Mouse (Mus musculus) olfactory bulb, adult 2 months (tissue): ENCODE results near the gene Slc44a4. TPM values are rescaled to one million over a fixed set of nuclear protein-coding genes. Genes with fewer than 3 reads are reported as not detected.

Experiments
- H3K27ac ChIP-seq: fragments of 200-500 bp; 2 replicates; pipeline ENCODE4 v1.5.1; 2012; ENCODE audit warnings: low read depth, low read length; ENCODE audit not compliant: insufficient read depth
- H3K4me1 ChIP-seq: fragments of 200-500 bp; 2 replicates; pipeline ENCODE4 v1.6.1; 2012; ENCODE audit warnings: low read length; ENCODE audit not compliant: control insufficient read depth, insufficient read depth
- H3K4me3 ChIP-seq: fragments of 200-500 bp; 2 replicates; pipeline ENCODE4 v1.5.1; 2012; ENCODE audit warnings: mild to moderate bottlenecking, low read depth, low read length, moderate library complexity; ENCODE audit not compliant: insufficient read depth
- CTCF ChIP-seq: fragments of 200-500 bp; IDR thresholded peaks from 2 replicates; pipeline ENCODE4 v1.5.1; 2012; ENCODE audit warnings: low read depth, mild to moderate bottlenecking, low read length, moderate library complexity; ENCODE audit not compliant: insufficient read depth
- POLR2A ChIP-seq: fragments of 200-500 bp; IDR thresholded peaks from 2 replicates; pipeline ENCODE4 v1.6.1; 2012; ENCODE audit warnings: mild to moderate bottlenecking, low read depth, low read length, moderate library complexity; ENCODE audit not compliant: insufficient read depth
- WGBS: fragments of 180-500 bp; shearing (Covaris S2); methylation state at CpG from one replicate; pipeline ENCODE4 v1.1.7; 2018; 5-methylcytosine and 5-hydroxymethylcytosine counted together
- polyA plus RNA-seq: library from polyadenylated mRNA; stranded (reverse); fragments of >200 nt; gene quantifications from 2 replicates; pipeline ENCODE4 v1.2.4, GENCODE M21; 2012; ENCODE audit warnings: low replicate concordance; ENCODE audit not compliant: missing spikeins, insufficient read depth, insufficient read length

Slc44a4 gene
- not detected in 2 replicates for polyA plus RNA-seq

GRCm38 (mm10) chr17:34913930-34914665 is at the start of gene Slc44a4:
Gene Slc44a4, plus strand, starts transcription at chr17:34914466.
- TF ChIP-seq CTCF (no peak), POLR2A (no peak)
- H3K4me3 ChIP-seq = no peak within 1 kb of the TSS
- WGBS = 48% methylated on average over 18 of the region's 18 CpGs
- H3K27ac ChIP-seq = no peak within 1 kb of the TSS
- H3K4me1 ChIP-seq = 0 out of 2 replicates have a peak, but pooled peaks cover 2% of the 10 kb centered on the region

- WGBS = 67% methylated on average over 7 of the region's 7 CpGs
- Histone ChIP-seq H3K4me1 (no peaks in the 10 kb centered on the region), H3K27ac (no peak overlapping the region), H3K4me3 (no peak overlapping the region)
- no peak for TF ChIP-seq CTCF
- TF ChIP-seq POLR2A = no peak
Measured at GRCm38 (mm10) chr17:34865981-34866380, 48.3 kb upstream of the Slc44a4 start.

DNA sequence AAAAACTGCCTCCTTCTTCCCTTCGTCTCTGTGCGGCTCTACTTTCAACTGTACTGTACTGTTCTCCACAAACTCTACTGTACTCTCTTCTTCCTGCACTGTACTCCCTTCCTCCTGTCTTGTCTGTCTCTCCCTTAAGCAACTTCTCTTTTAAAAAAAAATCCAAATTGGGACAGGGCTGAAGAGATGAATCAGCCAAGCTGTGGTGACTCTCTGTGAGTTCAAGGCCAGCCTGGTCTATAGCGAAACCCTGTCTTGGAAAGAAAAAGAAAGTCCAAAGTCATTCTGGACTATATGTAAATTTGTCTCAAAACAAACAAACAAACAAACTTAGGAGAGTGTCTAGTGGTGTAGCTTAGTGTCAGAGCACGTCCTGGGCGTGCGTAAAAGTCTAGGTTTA is 39.9 kb upstream of the Slc44a4 start:
- no peak overlapping the region for H3K27ac ChIP-seq
- no peaks in the 10 kb centered on the region for H3K4me1 ChIP-seq
- 90% methylated on average over 6 of the region's 6 CpGs for WGBS
- no peak overlapping the region for H3K4me3 ChIP-seq
- no peak for TF ChIP-seq POLR2A
- no peak for TF ChIP-seq CTCF

GRCm38 (mm10) chr17:34879336-34879879 is 34.9 kb upstream of the Slc44a4 start, which contains the start of gene Zbtb12:
Gene Zbtb12, plus strand, starts transcription at chr17:34879483.
- no peak within 1 kb of the TSS for H3K4me3 ChIP-seq
- H3K4me1 ChIP-seq = no peaks in the 10 kb centered on the region
- H3K27ac ChIP-seq = no peak within 1 kb of the TSS
- TF ChIP-seq CTCF (no peak), POLR2A (no peak)
- 65% methylated on average over 11 of the region's 11 CpGs for WGBS

GRCm38 (mm10) chr17:34881166-34881565 is 33.1 kb upstream of the Slc44a4 start:
- Histone ChIP-seq H3K4me1 (no peaks in the 10 kb centered on the region), H3K27ac (no peak overlapping the region), H3K4me3 (no peak overlapping the region)
- TF ChIP-seq CTCF (no peak), POLR2A (no peak)

DNA sequence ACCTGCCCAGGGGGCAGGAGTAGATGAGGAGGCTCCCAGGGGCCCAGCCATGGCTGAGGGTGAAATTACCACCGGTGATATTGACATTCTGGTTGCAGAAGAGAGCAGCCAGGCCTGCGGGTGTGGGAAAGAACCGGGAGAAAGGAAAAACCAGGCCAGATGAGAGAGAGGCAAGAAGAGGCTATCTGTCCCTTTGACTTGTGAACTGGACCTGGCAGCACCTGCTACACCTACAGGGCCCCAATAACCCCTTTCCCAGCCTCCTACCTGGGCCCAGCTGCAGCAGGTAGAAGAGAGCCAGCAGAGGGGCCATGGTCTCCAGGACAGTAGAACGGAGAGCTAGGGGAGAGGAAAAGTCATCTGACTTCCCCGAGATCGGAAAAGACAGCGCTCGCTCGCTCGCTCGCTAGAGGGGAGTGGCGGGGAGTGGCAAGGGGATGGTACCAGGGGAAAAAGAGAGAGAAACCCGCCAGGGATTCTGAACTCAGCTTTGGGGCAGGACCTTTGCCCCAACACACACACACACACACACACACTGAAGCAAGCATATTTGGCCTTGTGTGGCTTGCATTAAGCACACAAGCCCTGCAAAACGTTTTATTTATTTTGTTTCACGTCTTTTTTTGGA is 32.5 kb upstream of the Slc44a4 start, which contains the start of gene Gm20547:
Gene Gm20547 (minus strand): TSS at position 360 of the 628 bp plus-strand sequence.
- Histone ChIP-seq H3K27ac (no peak within 1 kb of the TSS), H3K4me3 (no peak within 1 kb of the TSS), H3K4me1 (no peaks in the 10 kb centered on the region)
- WGBS = 22% methylated on average over 15 of the region's 15 CpGs
- TF ChIP-seq CTCF (no peak), POLR2A (no peak)

- Histone ChIP-seq H3K4me3 (no peak overlapping the region), H3K27ac (no peak overlapping the region), H3K4me1 (no peaks in the 10 kb centered on the region)
- no peak for TF ChIP-seq CTCF
- no peak for TF ChIP-seq POLR2A
- WGBS = 54% methylated on average over 3 of the region's 3 CpGs
Measured at GRCm38 (mm10) chr17:34883332-34883731, 30.9 kb upstream of the Slc44a4 start.

GRCm38 (mm10) chr17:34884704-34885103 is 29.6 kb upstream of the Slc44a4 start:
- TF ChIP-seq POLR2A = no peak
- TF ChIP-seq CTCF = no peak
- no peak overlapping the region for H3K4me3 ChIP-seq
- no peaks in the 10 kb centered on the region for H3K4me1 ChIP-seq
- 92% methylated on average over 6 of the region's 6 CpGs for WGBS
- no peak overlapping the region for H3K27ac ChIP-seq

DNA sequence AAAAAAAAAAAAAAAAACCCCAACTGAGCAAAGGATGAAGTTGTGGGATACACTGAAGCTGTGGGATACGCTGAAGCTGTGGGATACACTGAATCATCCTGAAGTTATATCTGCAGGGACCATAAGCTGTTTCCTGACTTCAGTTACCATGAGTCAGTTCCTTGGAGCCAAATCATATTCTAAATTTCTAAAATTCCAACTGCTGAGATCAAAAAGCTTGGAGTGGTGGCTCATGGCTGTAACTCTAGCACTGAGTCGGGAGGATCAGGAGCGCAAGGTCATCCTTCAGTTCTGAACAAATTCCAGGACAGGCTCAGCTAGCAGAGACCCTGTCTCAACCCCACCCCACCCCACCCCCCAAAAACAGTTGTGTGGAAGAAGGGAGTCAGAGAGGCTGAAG is 28.7 kb upstream of the Slc44a4 start:
- Histone ChIP-seq H3K4me3 (no peak overlapping the region), H3K27ac (no peak overlapping the region), H3K4me1 (no peaks in the 10 kb centered on the region)
- WGBS = 91% methylated on average over 3 of the region's 3 CpGs
- TF ChIP-seq POLR2A (no peak), CTCF (no peak)
